1 mouse cellular context compared by ENCODE assay signal in the genomic region with DNA sequence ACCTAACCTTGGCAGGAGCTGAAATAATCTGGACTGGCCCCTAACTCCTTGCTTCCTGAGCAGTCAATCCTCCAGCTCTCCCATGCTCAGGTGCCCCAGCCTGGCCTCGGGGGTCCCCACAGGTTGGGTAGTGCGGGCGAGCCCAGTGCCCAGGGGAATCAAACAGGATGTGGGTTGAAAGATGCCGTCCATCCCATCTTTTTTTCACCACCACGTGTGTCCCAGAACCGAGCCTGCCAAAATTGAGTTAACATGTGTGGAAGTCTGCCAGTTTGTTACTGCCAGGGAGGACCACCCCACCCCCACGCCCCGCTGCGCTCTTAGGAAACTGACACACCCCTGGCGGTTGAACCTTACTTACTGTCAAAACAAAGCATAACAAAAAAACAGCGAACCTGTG.
TF ChIP-seq lines count a peak whose summit lies in the region.

No protein-coding gene starts in this region.

TF ChIP-seq in CH12.LX, 34 proteins besides CTCF, POLR2A, EP300 and RAD21 (continued from another document):
- no peak for TF ChIP-seq ZKSCAN1 (IDR thresholded peaks at IDR 0.05; ENCODE audit: borderline replicate concordance, low read depth, low read length)
- no peak for TF ChIP-seq PAX5 (IDR thresholded peaks at IDR 0.05; ENCODE audit: low read length)
